Mouse (Mus musculus) lung, embryonic 14.5 days (tissue): ENCODE results near the gene Tardbp. TPM values are rescaled to one million over a fixed set of nuclear protein-coding genes. Genes with fewer than 3 reads are reported as not detected.

Experiments
- ATAC-seq: fragments of 200-750 bp; cut with Nextera tagmentation; 2 replicates; pipeline ENCODE4 v1.8.0; 2017; ENCODE audit warnings: mild to moderate bottlenecking, moderate TSS enrichment, moderate library complexity; ENCODE audit not compliant: insufficient read depth
- DNase-seq: peaks from one replicate; pipeline ENCODE4 v3.0.0-alpha.2; 2015
- H3K27ac ChIP-seq: fragments of 300-500 bp; sonication (generic); 2 replicates; pipeline ENCODE4 v1.5.1; 2014; ENCODE audit warnings: low read depth, mild to moderate bottlenecking, moderate library complexity
- H3K27me3 ChIP-seq: fragments of 300-500 bp; sonication (generic); 2 replicates; pipeline ENCODE4 v1.6.1; 2014; ENCODE audit warnings: low read length, control low read depth; ENCODE audit not compliant: insufficient read depth
- H3K36me3 ChIP-seq: fragments of 300-500 bp; sonication (generic); 2 replicates; pipeline ENCODE4 v1.6.1; 2014; ENCODE audit warnings: control low read depth; ENCODE audit not compliant: insufficient read depth
- H3K4me1 ChIP-seq: fragments of 300-500 bp; sonication (generic); 2 replicates; pipeline ENCODE4 v1.6.1; 2014; ENCODE audit warnings: antibody characterized with exemption, control low read depth; ENCODE audit not compliant: insufficient read depth
- H3K4me2 ChIP-seq: fragments of 300-500 bp; sonication (generic); 2 replicates; pipeline ENCODE4 v1.6.1; 2014; ENCODE audit warnings: mild to moderate bottlenecking
- H3K4me3 ChIP-seq: fragments of 300-500 bp; sonication (generic); 2 replicates; pipeline ENCODE4 v1.5.1; 2014; ENCODE audit warnings: low read depth, low read length
- H3K9ac ChIP-seq: fragments of 300-500 bp; sonication (generic); 2 replicates; pipeline ENCODE4 v1.6.1; 2014
- H3K9me3 ChIP-seq: fragments of 300-500 bp; sonication (generic); 2 replicates; pipeline ENCODE4 v1.6.1; 2016; ENCODE audit warnings: low read depth, low read length, control low read depth
- CTCF ChIP-seq: IDR thresholded peaks from 2 replicates; pipeline ENCODE4 v1.5.1; 2016; ENCODE audit warnings: antibody characterized with exemption, low read depth
- WGBS: fragments of 180-500 bp; shearing (Covaris S2); extraction: QIAGEN DNeasy Blood & Tissue Kit; methylation state at CpG from one replicate; pipeline ENCODE4 v1.1.7; 2014; 5-methylcytosine and 5-hydroxymethylcytosine counted together
- polyA plus RNA-seq: library from polyadenylated mRNA; unstranded; fragments of >200 nt; fragmentation: Nextera tagmentation; extraction: Ambion mirVana; gene quantifications from 2 replicates; pipeline ENCODE4 v1.2.1, GENCODE M21; 2014

Tardbp gene
- polyA plus RNA-seq, 1 experiment from 2014 or later, result 172 TPM

DNA sequence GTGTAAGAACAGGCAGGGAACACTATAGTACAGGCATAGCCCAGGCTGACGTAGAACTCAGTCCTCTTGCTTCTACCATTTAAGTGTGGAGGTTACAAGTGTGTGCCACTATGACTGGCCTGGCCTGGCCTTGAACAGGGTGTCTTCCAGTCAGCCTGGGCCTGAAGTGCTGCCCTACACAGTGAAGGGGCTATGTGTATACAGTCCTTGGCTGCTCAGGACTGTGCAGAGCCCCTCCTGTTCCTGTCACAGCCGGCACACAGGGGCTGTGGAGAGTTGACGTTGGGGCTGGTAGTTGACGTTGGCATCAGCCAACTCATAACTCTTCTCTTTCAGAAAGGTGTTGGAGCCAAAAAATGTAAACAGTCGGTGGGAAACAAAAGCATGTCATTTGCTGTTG, 45.4 kb downstream of the Tardbp start:
- Histone ChIP-seq H3K9me3 (no peaks in the 10 kb centered on the region), H3K4me1 (no peaks in the 10 kb centered on the region), H3K27me3 (no peaks in the 10 kb centered on the region), H3K9ac (no peak overlapping the region), H3K4me2 (no peak overlapping the region), H3K4me3 (no peak overlapping the region), H3K36me3 (peaks cover 68% of the 10 kb centered on the region), H3K27ac (no peak overlapping the region)
- ATAC-seq, result no peak
- no peak for TF ChIP-seq CTCF
- 80% methylated on average over 5 of the region's 5 CpGs for WGBS
- no peak for DNase-seq

DNA sequence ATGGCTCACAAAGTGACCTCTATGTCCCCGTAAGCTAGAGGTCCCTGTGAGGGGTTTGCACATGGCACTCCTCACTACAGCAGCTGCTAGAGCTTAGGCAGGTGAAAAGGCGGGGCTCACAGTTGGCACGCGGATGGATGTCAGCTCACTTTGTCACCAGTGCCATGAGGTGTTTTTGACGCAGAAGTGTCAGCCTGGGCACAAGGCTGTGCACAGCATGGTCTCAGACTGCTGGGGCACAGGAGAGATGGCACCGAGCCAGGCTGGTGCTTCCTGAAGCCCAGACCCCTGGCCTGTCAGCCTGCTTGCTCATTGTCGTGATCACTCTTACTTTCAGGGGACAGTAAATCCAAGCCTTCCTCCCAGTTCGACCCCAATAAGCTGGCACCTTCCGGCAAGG, 46.1 kb downstream of the Tardbp start:
- no peak for TF ChIP-seq CTCF
- ATAC-seq, result no peak

DNA sequence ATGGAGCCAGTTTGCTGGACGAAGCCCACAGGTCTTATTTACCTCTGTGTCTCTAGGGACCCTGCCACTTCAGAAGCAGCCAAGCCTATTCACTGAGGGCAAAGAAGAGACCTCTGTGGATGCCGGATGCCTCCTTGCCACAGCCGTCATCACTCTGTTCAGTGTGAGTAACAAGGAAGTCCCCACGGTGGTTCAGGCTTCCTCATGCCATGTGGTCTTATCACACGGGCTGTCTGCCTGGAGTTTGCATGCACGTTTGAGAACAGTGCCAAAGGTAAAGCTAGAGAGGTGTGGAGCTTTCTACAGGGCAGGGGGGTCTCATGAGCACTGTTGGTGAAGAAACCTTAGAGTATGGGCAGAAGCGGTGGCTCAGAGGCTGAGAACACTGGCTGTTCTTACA, 53.6 kb downstream of the Tardbp start:
- ATAC-seq (no peak), DNase-seq (no peak)
- no peak overlapping the region for H3K27ac ChIP-seq
- H3K27me3 ChIP-seq, result no peaks in the 10 kb centered on the region
- H3K4me2 ChIP-seq, result no peak overlapping the region
- H3K9me3 ChIP-seq, result no peaks in the 10 kb centered on the region
- no peak for TF ChIP-seq CTCF
- peaks cover 99% of the 10 kb centered on the region for H3K36me3 ChIP-seq
- 86% methylated on average over 7 of the region's 7 CpGs for WGBS
- H3K9ac ChIP-seq, result no peak overlapping the region
- H3K4me1 ChIP-seq, result no peaks in the 10 kb centered on the region
- no peak overlapping the region for H3K4me3 ChIP-seq

More for the DNA sequence above, 46.1 kb downstream of the Tardbp start:
- H3K9ac ChIP-seq, result no peak overlapping the region
- H3K4me2 ChIP-seq, result no peak overlapping the region
- DNase-seq, result no peak
- H3K36me3 ChIP-seq, result peaks cover 75% of the 10 kb centered on the region
- H3K27me3 ChIP-seq, result no peaks in the 10 kb centered on the region
- no peak overlapping the region for H3K27ac ChIP-seq
- H3K9me3 ChIP-seq, result no peaks in the 10 kb centered on the region
- 86% methylated on average over 9 of the region's 9 CpGs for WGBS
- H3K4me3 ChIP-seq, result no peak overlapping the region
- H3K4me1 ChIP-seq, result no peaks in the 10 kb centered on the region

DNA sequence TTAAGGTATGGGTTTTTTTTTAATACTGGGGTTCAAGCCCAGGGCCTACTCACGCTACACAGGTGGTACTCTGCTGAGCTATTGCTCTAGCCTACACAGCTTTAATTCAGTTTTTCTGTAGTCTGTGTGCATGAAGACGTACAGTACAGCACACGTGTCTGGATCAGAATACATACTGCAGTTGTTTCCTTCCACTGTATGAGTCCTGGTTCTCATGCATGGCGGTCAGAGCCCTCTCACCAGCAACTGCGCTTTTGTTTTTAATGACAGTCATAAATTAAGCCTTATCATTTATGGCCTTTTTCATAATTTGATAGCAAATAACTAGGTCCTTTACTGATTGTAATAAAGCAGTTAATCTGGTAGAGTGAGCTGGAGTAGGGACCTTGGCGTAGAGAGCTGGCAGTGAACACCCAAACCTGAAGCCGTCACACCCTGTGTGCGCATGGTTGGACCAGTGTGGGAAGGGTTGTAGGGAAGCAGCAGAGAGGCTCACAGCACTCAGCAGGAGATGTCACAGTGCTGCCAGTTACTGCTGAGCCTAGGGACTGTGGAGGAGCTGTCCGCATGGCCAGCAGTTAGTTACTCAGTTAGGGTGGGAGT, 56.0 kb downstream of the Tardbp start:
- ATAC-seq (no peak), DNase-seq (no peak)
- WGBS, result 94% methylated on average over 9 of the region's 9 CpGs
- Histone ChIP-seq H3K4me3 (no peak overlapping the region), H3K9ac (no peak overlapping the region), H3K27ac (no peak overlapping the region), H3K4me1 (no peaks in the 10 kb centered on the region), H3K9me3 (no peaks in the 10 kb centered on the region), H3K4me2 (no peak overlapping the region), H3K27me3 (no peaks in the 10 kb centered on the region), H3K36me3 (peaks cover 99% of the 10 kb centered on the region)
- no peak for TF ChIP-seq CTCF

DNA sequence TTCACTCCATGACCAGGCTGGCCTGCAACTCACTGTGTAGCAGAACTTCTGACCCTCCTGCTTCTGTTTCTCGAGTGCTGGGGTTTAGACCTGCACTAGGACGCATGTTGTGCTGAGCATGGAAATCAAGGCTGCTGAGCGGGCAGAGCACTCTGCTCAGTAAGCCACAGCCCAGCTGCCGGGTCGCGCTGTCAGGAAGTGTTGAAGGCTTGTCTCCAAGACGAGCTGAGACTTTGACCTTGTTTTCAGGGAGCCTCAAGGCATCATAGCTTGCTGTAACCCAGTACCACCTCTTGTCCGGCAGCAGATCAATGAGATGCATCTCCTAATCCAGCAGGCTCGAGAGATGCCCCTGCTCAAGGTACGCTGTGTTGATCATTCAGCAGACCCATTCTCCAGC, 56.7 kb downstream of the Tardbp start:
- Histone ChIP-seq H3K36me3 (peaks cover 99% of the 10 kb centered on the region), H3K27ac (no peak overlapping the region), H3K4me1 (no peaks in the 10 kb centered on the region), H3K27me3 (no peaks in the 10 kb centered on the region), H3K4me2 (no peak overlapping the region), H3K9ac (no peak overlapping the region), H3K9me3 (no peaks in the 10 kb centered on the region), H3K4me3 (no peak overlapping the region)
- DNase-seq, result no peak
- ATAC-seq, result no peak
- TF ChIP-seq CTCF, result no peak
- 81% methylated on average over 10 of the region's 10 CpGs for WGBS

DNA sequence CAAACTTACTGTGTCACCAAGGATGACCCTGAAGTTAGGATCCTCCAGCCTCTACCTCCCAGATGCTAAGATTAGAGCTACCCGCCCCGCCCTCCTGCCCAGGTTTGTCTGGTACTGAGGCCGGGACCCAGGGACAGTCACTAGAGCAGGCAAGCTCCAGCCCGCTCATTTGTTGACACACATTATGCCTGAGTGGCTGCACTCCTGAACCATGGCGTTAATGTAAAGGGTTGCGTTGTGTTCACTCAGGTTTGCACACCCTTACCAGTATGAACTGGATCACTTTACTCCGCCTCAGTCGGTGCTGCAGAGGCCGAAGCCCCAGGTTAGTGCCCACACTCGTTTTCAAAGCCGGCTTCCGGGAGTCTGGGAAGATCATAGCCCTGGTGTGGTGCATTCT, 63.2 kb downstream of the Tardbp start:
- no peak for ATAC-seq
- H3K4me3 ChIP-seq, result no peak overlapping the region
- H3K27me3 ChIP-seq, result no peaks in the 10 kb centered on the region
- H3K9me3 ChIP-seq, result no peaks in the 10 kb centered on the region
- H3K4me1 ChIP-seq, result no peaks in the 10 kb centered on the region
- no peak overlapping the region for H3K27ac ChIP-seq
- TF ChIP-seq CTCF, result no peak
- DNase-seq, result no peak
- no peak overlapping the region for H3K9ac ChIP-seq
- H3K4me2 ChIP-seq, result no peak overlapping the region
- 92% methylated on average over 12 of the region's 12 CpGs for WGBS
- H3K36me3 ChIP-seq, result peaks cover 87% of the 10 kb centered on the region

DNA sequence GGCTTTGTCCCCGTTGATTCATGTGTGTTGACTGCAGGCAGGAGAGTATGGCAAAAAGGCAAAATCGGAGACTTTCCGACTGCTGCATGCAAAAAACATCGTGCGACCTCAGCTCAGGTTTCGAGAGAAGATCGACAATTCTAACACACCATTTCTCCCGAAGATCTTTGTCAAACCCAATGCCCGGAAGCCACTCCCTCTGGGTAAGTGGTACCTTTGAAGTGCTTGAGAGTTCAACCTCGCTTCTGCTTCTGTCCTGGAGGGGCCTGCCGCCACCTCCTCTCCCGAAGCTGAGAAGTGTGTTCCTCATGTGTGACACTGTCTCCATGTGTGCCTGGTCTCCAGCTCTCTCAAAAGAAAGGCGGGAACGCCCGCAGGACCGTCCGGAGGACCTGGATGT, 64.1 kb downstream of the Tardbp start:
- DNase-seq (no peak), ATAC-seq (no peak)
- Histone ChIP-seq H3K27ac (no peak overlapping the region), H3K36me3 (peaks cover 78% of the 10 kb centered on the region), H3K4me2 (no peak overlapping the region), H3K9ac (no peak overlapping the region), H3K4me3 (no peak overlapping the region), H3K9me3 (no peaks in the 10 kb centered on the region), H3K4me1 (no peaks in the 10 kb centered on the region), H3K27me3 (no peaks in the 10 kb centered on the region)
- TF ChIP-seq CTCF, result no peak
- WGBS, result 94% methylated on average over 17 of the region's 17 CpGs

Other genes starting within 250 kb of the Tardbp start
- 18.2 and 19.2 TPM in 2 replicates for gene Ubiad1, start 182.2 kb downstream of the Tardbp start, polyA plus RNA-seq
- gene Mtor, start 178.4 kb downstream of the Tardbp start, polyA plus RNA-seq, result 21.3 and 23.5 TPM in 2 replicates
- 0.75 and 1.3 TPM in 2 replicates for gene Angptl7, start 126.6 kb downstream of the Tardbp start, polyA plus RNA-seq
- 104 and 105 TPM in 2 replicates for gene Exosc10, start 68.6 kb downstream of the Tardbp start, polyA plus RNA-seq
- gene Srm, start 35.5 kb downstream of the Tardbp start, polyA plus RNA-seq, result 244 and 279 TPM in 2 replicates
- 0.27 and 0.39 TPM in 2 replicates for gene Masp2, start 24.5 kb downstream of the Tardbp start, polyA plus RNA-seq
- not detected in 2 replicates for gene Gm572, start 16.3 kb upstream of the Tardbp start, polyA plus RNA-seq
- 6.9 and 8.3 TPM in 2 replicates for gene Casz1, start 177.4 kb upstream of the Tardbp start, polyA plus RNA-seq